Mouse (Mus musculus) left cerebral cortex, postnatal 10 days (tissue): ENCODE results near the gene Mecp2. TPM values are rescaled to one million over a fixed set of nuclear protein-coding genes. Genes with fewer than 3 reads are reported as not detected.
A peak's percentile ranks its signal among the peaks of the same experiment; 100 is the strongest.

ENCODE experiments used
- DNase-seq, 2 experiments: peaks; one replicate each; pipeline ENCODE4 v3.0.0; 2021 to 2022; ENCODE audit warnings: low spot score in 2 of 2, mixed read lengths in 1 of 2; ENCODE audit errors: extremely low spot score in 1 of 2
- intact Hi-C: fragments of 180-260 bp; cut with DNase I; formaldehyde crosslinking; loops from one replicate; pipeline ENCODE4 v1.15.1; 2025
- microRNA-seq: library from miRNA; unstranded; fragments of <30 nt; microRNA quantifications from one replicate; pipeline ENCODE4 v1.2.0, GENCODE M21; 2022
- total RNA-seq, 2 experiments: library from RNA; stranded (reverse); gene quantifications; 2 replicates each; pipeline ENCODE4 v1.2.3; 2021

Gene Mecp2
- total RNA-seq, 2 experiments from 2014 or later, result 77.1 to 78.0 TPM

GRCm38 (mm10) chrX:74023188-74024049 lies 111.7 kb downstream of the Mecp2 start, which contains the start of gene Irak1:
Irak1 (minus strand) TSS chrX:74023918.
- intact Hi-C loops, result loop anchor here (5.0 kb wide), 1 partner anchor 56 kb away; the partner anchor contains the start of gene Hcfc1
- DNase-seq, result peak; percentile 20 to 82

- no peak for DNase-seq
- intact Hi-C loops, result loop anchor here (5.0 kb wide), 1 partner anchor 55 kb away; the partner anchor contains the start of gene Hcfc1
These were observed 112.4 kb downstream of the Mecp2 start for GRCm38 (mm10) chrX:74022795-74023187.

- intact Hi-C loops, result no loop called here
- DNase-seq, result no peak
These were observed 120.6 kb downstream of the Mecp2 start for GRCm38 (mm10) chrX:74014597-74014996.

GRCm38 (mm10) chrX:74008063-74008462 lies 127.1 kb downstream of the Mecp2 start:
- DNase-seq, result no peak
- intact Hi-C loops, result no loop called here

GRCm38 (mm10) chrX:74006401-74006800 lies 128.8 kb downstream of the Mecp2 start:
- intact Hi-C loops, result no loop called here
- DNase-seq, result no peak

- intact Hi-C loops, result no loop called here
- DNase-seq, result no peak
These were observed 131.5 kb downstream of the Mecp2 start for GRCm38 (mm10) chrX:74003644-74004043.

GRCm38 (mm10) chrX:74001024-74001423 lies 134.1 kb downstream of the Mecp2 start:
- intact Hi-C loops, result no loop called here
- no peak for DNase-seq

- DNase-seq, result peak in 1 of 2 experiments; percentile 44
- intact Hi-C loops, result no loop called here
These were observed 136.0 kb downstream of the Mecp2 start for GRCm38 (mm10) chrX:73998911-73999869.

- no peak for DNase-seq
- intact Hi-C loops, result no loop called here
These were observed 157.4 kb downstream of the Mecp2 start for GRCm38 (mm10) chrX:73977783-73978182.

Small RNA genes within 50 kb of the gene (microRNA-seq; reads per million reads assigned to microRNA genes)
- gene Mir5132, result 12.1 reads per million, percentile 33 among the genes with 10 or more reads in this experiment
- not detected for gene Mir718

Other genes starting within 250 kb of the Mecp2 start
- gene Avpr2, start 243.3 kb downstream of the Mecp2 start, total RNA-seq, result not detected
- 100 to 1,000 TPM; 414 to 459 TPM for gene L1cam, start 239.3 kb downstream of the Mecp2 start, total RNA-seq
- 1 to 10 TPM; 5.3 to 5.4 TPM for gene Arhgap4, start 213.5 kb downstream of the Mecp2 start, total RNA-seq
- 10 to 100 TPM; 56.9 to 60.6 TPM for gene Naa10, start 213.4 kb downstream of the Mecp2 start, total RNA-seq
- gene Renbp, start 204.5 kb downstream of the Mecp2 start, total RNA-seq, result 1 to 10 TPM; 3.1 to 5.1 TPM
- 10 to 100 TPM; 70.1 to 83.6 TPM for gene Hcfc1, start 169.0 kb downstream of the Mecp2 start, total RNA-seq
- gene Irak1, start 111.4 kb downstream of the Mecp2 start, total RNA-seq, result 10 to 100 TPM; 37.3 to 39.3 TPM
- not detected for gene Opn1mw, start 7.9 kb downstream of the Mecp2 start, total RNA-seq
- gene Tex28, start 32.5 kb upstream of the Mecp2 start, total RNA-seq, result not detected
- not detected for gene Tktl1, start 41.9 kb upstream of the Mecp2 start, total RNA-seq
- gene Flna, start 114.5 kb upstream of the Mecp2 start, total RNA-seq, result 100 to 1,000 TPM; 199 to 211 TPM
- 10 to 100 TPM; 43.9 to 44.4 TPM for gene Emd, start 119.3 kb upstream of the Mecp2 start, total RNA-seq
- 100 to 1,000 TPM; 150 to 215 TPM for gene Rpl10, start 135.4 kb upstream of the Mecp2 start, total RNA-seq
- 10 to 100 TPM; 56.1 to 56.3 TPM for gene Taz, start 146.5 kb upstream of the Mecp2 start, total RNA-seq
- gene Dnase1l1, start 147.0 kb upstream of the Mecp2 start, total RNA-seq, result 1 to 10 TPM; 2.7 to 3.2 TPM
- gene Atp6ap1, start 161.7 kb upstream of the Mecp2 start, total RNA-seq, result 100 to 1,000 TPM; 324 to 341 TPM
- 100 to 1,000 TPM; 705 to 729 TPM for gene Gdi1, start 169.6 kb upstream of the Mecp2 start, total RNA-seq
- 10 to 100 TPM; 37.6 to 44.6 TPM for gene Fam50a, start 177.7 kb upstream of the Mecp2 start, total RNA-seq
- gene Plxna3, start 193.7 kb upstream of the Mecp2 start, total RNA-seq, result 10 to 100 TPM; 65.7 to 74.2 TPM
- gene Lage3, start 218.3 kb upstream of the Mecp2 start, total RNA-seq, result 10 to 100 TPM; 31.9 to 35.9 TPM
- 10 to 100 TPM; 58.7 to 59.2 TPM for gene Ubl4a, start 237.9 kb upstream of the Mecp2 start, total RNA-seq
- 1 to 10 TPM; 2.0 to 2.4 TPM for gene Slc10a3, start 238.0 kb upstream of the Mecp2 start, total RNA-seq